Mouse (Mus musculus): ENCODE data around the gene Rai1.

Gene Rai1

GRCm38 (mm10) chr11:60104810-60105592 lies at the start of gene Rai1:
Rai1 (plus strand) TSS chr11:60105013.
- DNase-seq: peak; percentile 90

- no peak for DNase-seq
These were observed 48.3 kb upstream of the Rai1 start for GRCm38 (mm10) chr11:60056520-60056919.

- DNase-seq: peak; percentile 82
These were observed 46.8 kb upstream of the Rai1 start for GRCm38 (mm10) chr11:60057987-60058386.

GRCm38 (mm10) chr11:60058441-60058840 lies 46.4 kb upstream of the Rai1 start:
- no peak for DNase-seq

GRCm38 (mm10) chr11:60060026-60060425 lies 44.8 kb upstream of the Rai1 start:
- no peak for DNase-seq

- DNase-seq: no peak
These were observed 43.3 kb upstream of the Rai1 start for GRCm38 (mm10) chr11:60061504-60062006.

- DNase-seq: no peak
These were observed 39.5 kb upstream of the Rai1 start for GRCm38 (mm10) chr11:60065267-60065666.

GRCm38 (mm10) chr11:60067646-60068045 lies 37.2 kb upstream of the Rai1 start:
- DNase-seq: no peak

- no peak for DNase-seq
These were observed 36.2 kb upstream of the Rai1 start for GRCm38 (mm10) chr11:60068631-60069030.

- DNase-seq: no peak
These were observed 34.2 kb upstream of the Rai1 start for GRCm38 (mm10) chr11:60070599-60070998.

- DNase-seq: no peak
These were observed 33.6 kb upstream of the Rai1 start for GRCm38 (mm10) chr11:60071221-60071620.

GRCm38 (mm10) chr11:60073121-60073520 lies 31.7 kb upstream of the Rai1 start:
- no peak for DNase-seq

- DNase-seq: no peak
These were observed 30.8 kb upstream of the Rai1 start for GRCm38 (mm10) chr11:60073936-60074502.

GRCm38 (mm10) chr11:60076183-60076582 lies 28.6 kb upstream of the Rai1 start:
- DNase-seq: no peak

GRCm38 (mm10) chr11:60076790-60077189 lies 28.0 kb upstream of the Rai1 start:
- DNase-seq: peak; percentile 61

- DNase-seq: no peak
These were observed 20.2 kb upstream of the Rai1 start for GRCm38 (mm10) chr11:60084589-60084988.

GRCm38 (mm10) chr11:60086676-60087075 lies 18.1 kb upstream of the Rai1 start:
- no peak for DNase-seq

GRCm38 (mm10) chr11:60088947-60089346 lies 15.9 kb upstream of the Rai1 start:
- peak; percentile 59 for DNase-seq

- DNase-seq: no peak
These were observed 14.0 kb upstream of the Rai1 start for GRCm38 (mm10) chr11:60090696-60091421.

- DNase-seq: no peak
These were observed 13.4 kb upstream of the Rai1 start for GRCm38 (mm10) chr11:60091422-60091761.

GRCm38 (mm10) chr11:60093227-60093626 lies 11.6 kb upstream of the Rai1 start:
- no peak for DNase-seq

GRCm38 (mm10) chr11:60093984-60094587 lies 10.7 kb upstream of the Rai1 start:
- no peak for DNase-seq
